8 mouse cellular contexts compared by ENCODE assay signal in genomic region chr10:12573601-12574000, GRCm38 (mm10).
DNase-seq lines count a peak whose midpoint lies in the region; ATAC-seq lines count a peak whose summit lies in the region.

No protein-coding gene starts in this region.

- ATAC-seq in hematopoietic stem cell, adult 5-6 weeks (replicated peaks in 1 of 2; ENCODE audit: insufficient read depth in 1 of 2, low FRiP score in 2 of 2, low TSS enrichment in 1 of 2, low read depth in 1 of 2, poor library complexity in 2 of 2, severe bottlenecking in 2 of 2): peak; percentile 82 to 84
- no peak for ATAC-seq in CD4-positive, CD25-positive, alpha-beta regulatory T cell, adult 4 months
- ATAC-seq in cerebellum, adult (ENCODE audit: insufficient number of reproducible peaks, low FRiP score, low TSS enrichment): no peak

- DNase-seq in adrenal gland, adult 2 months: peak; percentile 39
- no peak for DNase-seq in adrenal gland, postnatal 4 days (ENCODE audit: low spot score in 2 of 2)
- DNase-seq in 3134 (ENCODE audit: extremely low read depth, insufficient read length, low spot score): peak; percentile 10
- peak; percentile 46 for DNase-seq in embryo, embryonic 10 days (ENCODE audit: low spot score)
- peak; percentile 27 for DNase-seq in skeletal muscle tissue, adult 2 months (ENCODE audit: low read depth, low spot score)

Comparison
In these comparisons a context has a peak if more than half of its experiments do, and no peak if none do; other contexts are left out.
1. DNase-seq: peak in adrenal gland, adult 2 months (single experiment), 3134 (single experiment), embryo, embryonic 10 days (single experiment) and skeletal muscle tissue, adult 2 months (single experiment); none in adrenal gland, postnatal 4 days (0 of 2).
2. ATAC-seq: peak in hematopoietic stem cell, adult 5-6 weeks (2 of 2); none in CD4-positive, CD25-positive, alpha-beta regulatory T cell, adult 4 months (single experiment) and cerebellum, adult (single experiment).